Comparison of ENCODE assay signal across 8 mouse cellular contexts in genomic region chr5:119669741-119670565, GRCm38 (mm10). TPM values are rescaled to one million over a fixed set of nuclear protein-coding genes. Genes with fewer than 3 reads are reported as not detected.
DNase-seq lines count a peak whose midpoint lies in the region; ATAC-seq lines count a peak whose summit lies in the region.

No protein-coding gene starts in this region.

- peak overlapping the region; percentile 93 for H3K27ac ChIP-seq in heart, embryonic 10.5 days
- peak overlapping the region; percentile 92 for H3K27ac ChIP-seq in limb, embryonic 10.5 days

- peaks cover 70% of the 10 kb centered on the region for H3K27me3 ChIP-seq in heart, embryonic 10.5 days (ENCODE audit: insufficient read depth, poor library complexity, severe bottlenecking)
- H3K27me3 ChIP-seq in limb, embryonic 10.5 days (ENCODE audit: low read depth, poor library complexity, severe bottlenecking) = peaks cover 78% of the 10 kb centered on the region

- peak; percentile 27; the same call in 1 of the 2 replicates for ATAC-seq in frontal cortex, adult (ENCODE audit: low TSS enrichment)
- no peak for ATAC-seq in cerebellum, adult (ENCODE audit: insufficient number of reproducible peaks, low FRiP score, low TSS enrichment)

- DNase-seq in frontal cortex, adult 2 months (ENCODE audit: extremely low spot score in 1 of 2, low spot score in 1 of 2) = no peak
- peak; percentile 74 for DNase-seq in adipocyte (ENCODE audit: low spot score)
- peak; percentile 79 for DNase-seq in heart, embryonic 10.5 days (ENCODE audit: low spot score)
- peak; percentile 68 for DNase-seq in limb, embryonic 10.5 days (ENCODE audit: low spot score)
- peak; percentile 59 for DNase-seq in neural tube, embryonic 10.5 days (ENCODE audit: extremely low spot score, low spot score)
- DNase-seq in c-Kit-positive CD71-positive TER-119-positive erythroid progenitor cells, embryonic 14.5 days (ENCODE audit: low spot score) = no peak

- no peaks in the 10 kb centered on the region for H3K36me3 ChIP-seq in heart, embryonic 10.5 days
- H3K36me3 ChIP-seq in limb, embryonic 10.5 days = peaks cover 8% of the 10 kb centered on the region; the same call in 1 of the 2 replicates

- H3K4me3 ChIP-seq in heart, embryonic 10.5 days = peak overlapping the region; percentile 69
- peak overlapping the region; percentile 65 for H3K4me3 ChIP-seq in limb, embryonic 10.5 days

- peaks cover 38% of the 10 kb centered on the region for H3K4me1 ChIP-seq in heart, embryonic 10.5 days
- peaks cover 71% of the 10 kb centered on the region for H3K4me1 ChIP-seq in limb, embryonic 10.5 days

- under 1% methylated on average over 61 of the region's 61 CpGs for WGBS in heart, embryonic 10.5 days
- WGBS in limb, embryonic 10.5 days = under 1% methylated on average over 61 of the region's 61 CpGs

- H3K9me3 ChIP-seq in heart, embryonic 10.5 days = no peaks in the 10 kb centered on the region
- H3K9me3 ChIP-seq in limb, embryonic 10.5 days (replicated peaks) = no peaks in the 10 kb centered on the region

RNA-seq across cellular contexts. Expression of gene Tbx3, which starts 0.5 kb away (rescaled TPM):
- 1.8 and 2.4 TPM in 2 replicates for polyA plus RNA-seq in frontal cortex, adult 2 months (2012; rRNA removed)
- 17.0 and 41.7 TPM in 2 replicates for polyA plus RNA-seq in heart, embryonic 10.5 days (2016; fragmentation: Nextera tagmentation; extraction: Ambion mirVana)
- polyA plus RNA-seq in limb, embryonic 10.5 days (2016; fragmentation: Nextera tagmentation; extraction: Ambion mirVana) = 50.1 and 55.3 TPM in 2 replicates

Comparison
In these comparisons a context has a peak if more than half of its experiments do, and no peak if none do; other contexts are left out.
1. DNase-seq: peak in adipocyte (single experiment), heart, embryonic 10.5 days (single experiment), limb, embryonic 10.5 days (single experiment) and neural tube, embryonic 10.5 days (single experiment); none in frontal cortex, adult 2 months (0 of 2) and c-Kit-positive CD71-positive TER-119-positive erythroid progenitor cells, embryonic 14.5 days (single experiment).